Mouse (Mus musculus): ENCODE data around the gene Unc5cl. TPM values are rescaled to one million over a fixed set of nuclear protein-coding genes. Genes with fewer than 3 reads are reported as not detected.

Unc5cl gene
- total and polyA plus RNA-seq, 3 experiments: 0.21 to 0.27 (median 0.23) TPM

- Histone ChIP-seq H3K79me2 (replicated peaks; ENCODE audit: control insufficient read depth, insufficient read depth, low read length) (no peaks in the 10 kb centered on the region), H3K36me3 (ENCODE audit: control insufficient read depth, insufficient read depth, low read length) (no peaks in the 10 kb centered on the region), H3K4me3 (no peak overlapping the region), H3K4me1 (ENCODE audit: control insufficient read depth, insufficient read depth, low read length) (no peaks in the 10 kb centered on the region), H3K27me3 (ENCODE audit: control insufficient read depth, insufficient read depth, low read length) (no peaks in the 10 kb centered on the region), H3K9ac (ENCODE audit: low read depth, low read length) (no peak overlapping the region), H3K27ac (no peak overlapping the region)
- WGBS: 87% methylated on average over 17 of the region's 17 CpGs
- no peak for DNase-seq
- TF ChIP-seq POLR2A (IDR thresholded peaks at IDR 0.05; ENCODE audit: insufficient read depth, low read depth, low read length): no peak
- TF ChIP-seq CTCF (IDR thresholded peaks at IDR 0.05): no peak
- no peak for TF ChIP-seq EP300 (IDR thresholded peaks at IDR 0.05; ENCODE audit: insufficient read depth, low read depth, low read length)
- intact Hi-C loops (cut with DNase I): no loop called here
Observed at GRCm38 (mm10) chr17:48539326-48539725, 84.6 kb downstream of the Unc5cl start.

DNA sequence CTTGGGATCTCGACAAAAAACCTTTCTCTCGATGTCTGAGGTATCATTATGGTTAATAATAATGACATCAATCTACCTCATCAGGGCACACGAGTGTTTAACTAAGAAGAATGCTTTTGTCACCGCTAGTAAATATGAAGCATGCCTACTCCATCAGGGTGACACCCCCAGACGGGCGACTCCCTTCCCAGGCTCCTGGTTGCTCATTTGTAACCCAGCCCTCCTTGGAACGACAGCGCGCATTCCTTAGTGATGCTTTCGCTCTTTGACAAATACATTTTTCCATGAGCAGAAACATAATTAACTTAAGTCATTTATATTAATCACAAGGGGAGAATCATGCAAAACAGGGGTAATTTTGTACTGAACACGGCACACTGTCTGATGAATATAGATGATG lies 88.0 kb downstream of the Unc5cl start:
- no peak overlapping the region for H3K9ac ChIP-seq (ENCODE audit: low read depth, low read length)
- no peak overlapping the region for H3K4me3 ChIP-seq
- H3K27me3 ChIP-seq (ENCODE audit: control insufficient read depth, insufficient read depth, low read length): no peaks in the 10 kb centered on the region
- H3K27ac ChIP-seq: no peak overlapping the region
- no peak for TF ChIP-seq EP300 (IDR thresholded peaks at IDR 0.05; ENCODE audit: insufficient read depth, low read depth, low read length)
- no peak for TF ChIP-seq POLR2A (IDR thresholded peaks at IDR 0.05; ENCODE audit: insufficient read depth, low read depth, low read length)
- TF ChIP-seq CTCF (IDR thresholded peaks at IDR 0.05): no peak
- intact Hi-C loops (cut with DNase I): no loop called here
- H3K4me1 ChIP-seq (ENCODE audit: control insufficient read depth, insufficient read depth, low read length): no peaks in the 10 kb centered on the region
- H3K36me3 ChIP-seq (ENCODE audit: control insufficient read depth, insufficient read depth, low read length): no peaks in the 10 kb centered on the region
- 70% methylated on average over 11 of the region's 11 CpGs for WGBS
- H3K79me2 ChIP-seq (replicated peaks; ENCODE audit: control insufficient read depth, insufficient read depth, low read length): no peaks in the 10 kb centered on the region
- no peak for DNase-seq

DNA sequence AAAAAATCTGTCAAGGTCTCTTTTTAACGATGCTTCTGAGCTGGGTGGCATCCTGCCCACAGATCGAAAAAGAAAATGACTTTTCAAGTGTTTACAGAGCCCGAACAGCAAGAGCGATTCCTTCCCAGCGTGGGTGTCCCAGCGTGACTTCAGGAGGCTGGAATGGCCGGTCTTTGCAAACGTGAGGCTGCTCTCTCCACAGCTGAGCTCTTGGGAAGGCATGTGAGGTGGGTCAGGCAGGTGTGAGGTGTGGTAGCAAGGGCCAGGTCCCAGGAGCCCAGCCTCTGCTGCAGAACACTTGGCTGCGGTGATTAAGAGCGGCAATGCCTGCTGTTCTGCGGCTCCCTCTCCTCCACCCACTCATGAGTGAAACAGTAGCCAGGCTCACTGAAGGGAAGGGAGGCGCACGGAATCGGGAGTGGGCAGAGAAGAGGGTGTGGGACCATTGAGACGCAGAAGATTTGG lies 88.6 kb downstream of the Unc5cl start:
- intact Hi-C loops (cut with DNase I): no loop called here
- Histone ChIP-seq H3K4me3 (no peak overlapping the region), H3K36me3 (ENCODE audit: control insufficient read depth, insufficient read depth, low read length) (no peaks in the 10 kb centered on the region)

GRCm38 (mm10) chr17:48544722-48545121 lies 90.0 kb downstream of the Unc5cl start:
- intact Hi-C loops (cut with DNase I): no loop called here

More for the DNA sequence above, 88.6 kb downstream of the Unc5cl start:
- H3K79me2 ChIP-seq (replicated peaks; ENCODE audit: control insufficient read depth, insufficient read depth, low read length): no peaks in the 10 kb centered on the region
- no peaks in the 10 kb centered on the region for H3K27me3 ChIP-seq (ENCODE audit: control insufficient read depth, insufficient read depth, low read length)
- no peak overlapping the region for H3K9ac ChIP-seq (ENCODE audit: low read depth, low read length)
- H3K27ac ChIP-seq: no peak overlapping the region
- TF ChIP-seq CTCF (IDR thresholded peaks at IDR 0.05): no peak
- TF ChIP-seq EP300 (IDR thresholded peaks at IDR 0.05; ENCODE audit: insufficient read depth, low read depth, low read length): no peak
- TF ChIP-seq POLR2A (IDR thresholded peaks at IDR 0.05; ENCODE audit: insufficient read depth, low read depth, low read length): no peak
- no peak for DNase-seq
- H3K4me1 ChIP-seq (ENCODE audit: control insufficient read depth, insufficient read depth, low read length): no peaks in the 10 kb centered on the region
- WGBS: 62% methylated on average over 15 of the region's 15 CpGs

GRCm38 (mm10) chr17:48545223-48545943 lies 90.7 kb downstream of the Unc5cl start:
- TF ChIP-seq CTCF (IDR thresholded peaks at IDR 0.05): no peak
- no peak for TF ChIP-seq EP300 (IDR thresholded peaks at IDR 0.05; ENCODE audit: insufficient read depth, low read depth, low read length)
- no peak for TF ChIP-seq POLR2A (IDR thresholded peaks at IDR 0.05; ENCODE audit: insufficient read depth, low read depth, low read length)
- Histone ChIP-seq H3K36me3 (ENCODE audit: control insufficient read depth, insufficient read depth, low read length) (no peaks in the 10 kb centered on the region), H3K4me3 (no peak overlapping the region), H3K27me3 (ENCODE audit: control insufficient read depth, insufficient read depth, low read length) (no peaks in the 10 kb centered on the region), H3K9ac (ENCODE audit: low read depth, low read length) (no peak overlapping the region), H3K27ac (no peak overlapping the region), H3K79me2 (replicated peaks; ENCODE audit: control insufficient read depth, insufficient read depth, low read length) (no peaks in the 10 kb centered on the region), H3K4me1 (ENCODE audit: control insufficient read depth, insufficient read depth, low read length) (no peaks in the 10 kb centered on the region)
- no peak for DNase-seq
- intact Hi-C loops (cut with DNase I): no loop called here
- 73% methylated on average over 28 of the region's 28 CpGs for WGBS

More at GRCm38 (mm10) chr17:48544722-48545121, 90.0 kb downstream of the Unc5cl start:
- H3K27me3 ChIP-seq (ENCODE audit: control insufficient read depth, insufficient read depth, low read length): no peaks in the 10 kb centered on the region
- no peak overlapping the region for H3K27ac ChIP-seq
- H3K9ac ChIP-seq (ENCODE audit: low read depth, low read length): no peak overlapping the region
- TF ChIP-seq POLR2A (IDR thresholded peaks at IDR 0.05; ENCODE audit: insufficient read depth, low read depth, low read length): no peak
- TF ChIP-seq CTCF (IDR thresholded peaks at IDR 0.05): no peak
- no peak for TF ChIP-seq EP300 (IDR thresholded peaks at IDR 0.05; ENCODE audit: insufficient read depth, low read depth, low read length)
- H3K4me1 ChIP-seq (ENCODE audit: control insufficient read depth, insufficient read depth, low read length): no peaks in the 10 kb centered on the region
- H3K4me3 ChIP-seq: no peak overlapping the region
- H3K36me3 ChIP-seq (ENCODE audit: control insufficient read depth, insufficient read depth, low read length): no peaks in the 10 kb centered on the region
- WGBS: 38% methylated on average over 9 of the region's 9 CpGs
- DNase-seq: no peak
- no peaks in the 10 kb centered on the region for H3K79me2 ChIP-seq (replicated peaks; ENCODE audit: control insufficient read depth, insufficient read depth, low read length)

DNA sequence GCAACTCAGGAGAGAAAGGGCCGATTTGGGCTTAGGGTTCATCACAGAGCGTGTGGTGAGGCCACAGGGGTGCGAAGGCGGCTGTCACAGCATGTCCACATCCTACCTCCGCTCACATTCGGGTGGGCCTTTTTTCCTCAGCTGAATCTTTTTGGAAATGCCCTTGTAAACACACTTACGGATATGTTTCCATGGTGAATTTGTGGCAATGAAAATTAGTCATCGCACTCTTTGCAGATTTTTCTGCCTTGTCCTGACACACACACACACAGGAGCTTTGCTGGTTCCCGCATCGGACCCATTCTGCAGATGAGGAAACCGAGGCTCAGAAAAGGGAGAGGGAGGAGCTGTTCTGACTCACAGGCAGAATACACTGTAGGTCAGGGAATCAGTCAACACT lies 91.3 kb downstream of the Unc5cl start:
- Histone ChIP-seq H3K4me1 (ENCODE audit: control insufficient read depth, insufficient read depth, low read length) (no peaks in the 10 kb centered on the region), H3K36me3 (ENCODE audit: control insufficient read depth, insufficient read depth, low read length) (no peaks in the 10 kb centered on the region), H3K79me2 (replicated peaks; ENCODE audit: control insufficient read depth, insufficient read depth, low read length) (no peaks in the 10 kb centered on the region), H3K27ac (no peak overlapping the region), H3K4me3 (no peak overlapping the region), H3K9ac (ENCODE audit: low read depth, low read length) (no peak overlapping the region), H3K27me3 (ENCODE audit: control insufficient read depth, insufficient read depth, low read length) (no peaks in the 10 kb centered on the region)
- TF ChIP-seq CTCF (IDR thresholded peaks at IDR 0.05): no peak
- 89% methylated on average over 11 of the region's 11 CpGs for WGBS
- intact Hi-C loops (cut with DNase I): no loop called here
- DNase-seq: no peak
